Mouse (Mus musculus): ENCODE results near the gene Pwp2.
"Not testable (repeated sequence)": the region's sequence is repeated elsewhere in the genome, so short reads cannot be mapped to it uniquely, and the experiment has no call there.

Gene Pwp2

GRCm38 (mm10) chr10:78139572-78140250 is 45.2 kb downstream of the Pwp2 start:
- DNase-seq: no peak

DNA sequence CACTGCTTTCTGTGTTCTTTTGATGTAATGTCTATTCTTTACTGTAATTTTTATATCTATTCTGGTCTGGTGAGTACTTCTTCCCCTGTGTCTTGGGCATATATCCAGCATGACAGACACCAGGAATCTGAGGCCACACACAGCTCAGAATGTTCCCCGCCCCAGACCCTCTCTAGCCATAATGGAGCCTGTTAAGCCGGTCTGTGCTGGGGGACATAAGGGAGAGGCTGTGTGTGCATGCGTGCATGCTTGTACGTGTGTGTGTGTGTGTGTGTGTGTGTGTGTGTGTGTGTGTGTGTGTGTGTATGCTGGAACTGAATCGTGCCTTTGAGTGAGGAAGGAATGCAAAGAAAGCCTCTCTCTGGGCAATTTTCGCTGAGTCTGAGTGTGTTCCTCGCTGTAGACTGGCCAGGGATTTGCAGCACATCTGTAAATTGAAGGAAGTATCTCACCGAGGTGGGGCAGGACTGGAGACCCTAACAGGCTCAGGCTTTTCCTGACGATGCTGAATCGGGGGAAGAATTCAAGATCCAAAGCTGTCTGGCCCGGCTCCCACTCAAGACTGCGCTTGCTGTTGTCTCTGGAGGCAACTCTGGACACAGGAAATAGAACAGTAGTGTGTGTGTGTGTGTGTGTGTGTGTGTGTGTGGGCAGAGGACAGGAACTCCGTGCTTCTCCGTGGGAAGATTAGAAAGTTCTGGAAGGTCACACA is 46.0 kb downstream of the Pwp2 start:
- peak; percentile 79 to 82 for DNase-seq

DNA sequence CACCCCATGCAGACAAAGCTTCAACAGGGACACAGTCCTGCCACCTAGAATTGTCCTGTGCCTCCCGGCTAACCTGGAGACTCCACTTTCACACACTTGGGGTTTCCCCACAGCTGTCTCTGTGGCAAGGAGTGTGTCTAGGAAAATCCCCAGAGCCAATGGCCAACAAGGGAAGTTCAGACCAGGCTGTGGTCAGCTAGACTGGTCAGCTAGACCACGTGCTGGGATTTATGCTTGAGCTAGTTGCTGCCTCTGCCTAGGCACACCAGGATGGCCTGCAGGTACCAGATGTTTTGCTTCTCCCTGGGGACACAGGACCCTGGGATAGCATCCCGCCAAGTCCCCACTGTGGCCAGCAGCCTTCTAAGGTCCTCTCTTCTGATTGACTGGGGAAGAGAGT is 47.8 kb downstream of the Pwp2 start:
- no peak for DNase-seq

- no peak for DNase-seq
These were observed 49.0 kb downstream of the Pwp2 start for GRCm38 (mm10) chr10:78135947-78136346.

GRCm38 (mm10) chr10:78134975-78135798 is 49.8 kb downstream of the Pwp2 start:
- DNase-seq: peak; percentile 53 to 64

DNA sequence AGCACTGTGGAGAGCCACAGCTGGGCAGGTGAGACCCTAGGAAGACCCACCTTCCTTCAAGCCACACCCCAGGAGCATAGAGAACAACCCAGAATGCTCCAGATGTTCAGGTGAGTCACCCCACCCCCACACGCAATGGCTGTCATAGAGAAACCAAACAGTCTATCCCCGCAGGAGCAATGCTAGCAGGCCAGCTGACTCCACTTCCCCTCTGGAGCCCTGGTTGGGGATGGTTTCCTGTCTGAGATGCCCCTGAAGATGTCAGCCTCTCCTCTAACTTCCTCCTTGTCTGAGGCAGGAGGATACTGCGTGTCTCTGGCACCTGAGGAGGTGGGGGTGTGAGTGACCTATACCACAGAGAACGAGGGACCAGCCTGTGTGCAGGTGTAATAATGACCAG is 50.5 kb downstream of the Pwp2 start:
- no peak for DNase-seq

DNA sequence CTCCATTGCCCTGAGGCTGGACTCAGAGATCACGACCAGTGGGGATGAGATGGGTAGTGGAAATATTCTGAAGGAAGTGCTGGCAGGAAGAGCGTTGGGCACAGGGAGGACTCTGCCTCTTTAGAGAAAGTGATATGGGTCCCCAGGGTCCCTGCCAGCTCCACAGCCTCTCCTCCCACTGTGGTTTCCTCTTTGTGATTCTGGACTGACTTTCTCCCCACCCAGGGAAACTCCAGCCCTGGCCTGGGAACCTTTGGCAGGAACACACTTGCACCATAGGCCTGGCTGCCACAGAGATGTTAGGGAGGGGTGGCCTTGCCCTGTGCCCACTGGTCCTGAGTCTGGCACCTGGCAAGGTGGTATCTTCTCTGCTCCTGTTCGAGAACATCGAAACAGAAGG is 55.0 kb downstream of the Pwp2 start:
- DNase-seq: peak in 1 of 2 experiments; percentile 41

DNA sequence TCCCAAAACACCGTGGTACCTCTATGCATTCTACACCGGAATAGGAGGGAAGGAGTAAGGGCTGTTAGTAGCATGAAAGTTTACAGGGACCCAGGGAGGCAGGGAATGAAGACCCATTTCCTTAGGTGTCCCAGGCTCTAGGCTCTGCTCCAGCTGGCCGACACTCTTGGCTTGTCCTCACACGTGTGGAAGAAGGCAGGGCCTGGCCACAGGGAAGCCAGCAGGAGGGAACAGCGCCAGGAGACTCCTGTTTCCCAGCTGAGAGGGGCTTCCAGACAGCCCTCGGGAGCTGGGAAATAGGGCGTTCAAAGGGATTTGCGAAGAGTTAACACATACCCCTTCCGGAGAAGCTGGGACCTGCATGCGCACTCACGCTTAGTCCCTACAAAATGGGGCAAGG is 55.5 kb downstream of the Pwp2 start:
- DNase-seq: peak; percentile 66 to 78

- DNase-seq: no peak
These were observed 56.3 kb downstream of the Pwp2 start for GRCm38 (mm10) chr10:78128647-78129046.

DNA sequence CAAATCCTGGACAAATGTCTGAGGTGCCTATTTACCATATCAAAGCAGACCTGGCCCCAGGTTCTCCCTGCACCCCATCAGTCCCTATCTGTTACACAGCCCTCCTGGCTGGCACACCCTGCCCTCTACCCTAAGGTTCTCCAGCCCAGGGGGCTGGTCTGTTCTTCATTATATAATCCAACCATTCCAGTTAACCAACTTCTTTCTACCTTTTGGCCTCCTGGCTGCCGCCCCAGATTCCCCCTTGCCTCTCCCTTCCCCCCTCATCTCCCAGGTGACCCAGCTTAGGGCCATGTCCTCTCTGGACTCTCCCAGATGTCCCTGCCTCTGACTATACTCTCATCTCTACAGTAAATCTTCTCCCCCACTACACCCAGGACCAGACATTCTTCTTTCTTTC is 57.0 kb downstream of the Pwp2 start:
- peak; percentile 76 to 81 for DNase-seq

DNA sequence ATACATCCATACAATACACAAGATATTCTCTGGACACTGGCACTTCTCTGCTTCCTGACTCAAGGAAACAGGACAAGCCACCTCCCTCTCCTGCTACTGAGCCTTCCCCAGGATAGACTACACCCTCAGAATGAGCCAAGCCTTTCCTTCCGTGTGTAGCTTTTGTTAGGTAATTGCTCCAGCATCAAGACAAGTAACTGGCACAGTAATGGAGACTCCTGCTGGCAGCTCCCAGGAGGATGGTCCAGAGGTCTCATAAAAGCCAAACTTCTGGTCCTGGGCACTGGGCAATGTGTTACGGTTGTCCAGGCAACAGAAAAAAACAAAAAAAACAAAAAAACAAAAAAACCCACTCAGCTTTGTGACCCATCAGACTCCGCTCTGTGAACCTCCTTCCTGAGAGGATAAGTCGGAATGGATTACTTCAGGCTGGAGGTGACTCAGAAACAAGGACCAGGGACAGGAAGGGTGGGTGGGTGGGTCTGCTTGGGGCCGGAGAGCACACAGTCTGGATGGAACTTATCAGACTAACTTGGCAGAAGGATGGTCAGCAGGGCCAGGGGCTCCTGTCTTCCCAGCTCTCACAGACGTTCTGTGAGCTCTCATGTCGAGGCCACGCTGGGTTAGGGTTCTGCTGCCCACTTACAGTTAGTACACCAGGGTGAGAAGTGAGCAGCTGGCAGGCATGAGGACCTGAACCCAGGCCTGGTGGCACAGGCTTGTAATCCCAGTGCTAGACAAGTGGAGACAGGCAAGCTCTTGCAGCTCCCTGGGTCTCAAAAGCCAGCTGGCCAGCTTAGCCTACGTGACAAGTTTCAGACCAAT is 57.7 kb downstream of the Pwp2 start:
- DNase-seq: peak; percentile 49 to 74

- DNase-seq: no peak
These were observed 58.6 kb downstream of the Pwp2 start for GRCm38 (mm10) chr10:78126311-78126710.

DNA sequence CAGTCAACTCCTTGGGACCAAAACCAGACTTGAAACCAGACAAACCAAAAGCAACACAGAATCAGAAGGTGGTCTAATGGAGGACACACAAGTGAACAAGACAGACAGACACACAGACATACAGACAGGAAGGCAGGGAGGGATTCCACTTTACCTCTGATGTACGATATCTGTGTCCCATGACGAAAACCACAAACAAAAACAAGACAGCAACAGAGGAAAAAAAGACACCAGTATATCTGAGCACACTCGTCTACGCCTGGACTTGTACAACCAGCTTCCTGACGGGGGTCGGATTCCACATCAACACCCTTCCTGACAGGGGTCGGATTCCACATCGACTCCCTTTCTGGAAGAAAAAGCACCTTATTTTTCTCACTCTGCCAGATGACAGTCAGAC is 59.9 kb downstream of the Pwp2 start:
- not testable (repeated sequence) for DNase-seq

GRCm38 (mm10) chr10:78124137-78124536 is 60.8 kb downstream of the Pwp2 start:
- DNase-seq: peak; percentile 50

All from kidney, postnatal 36 days (tissue).